Mouse (Mus musculus): Measurements from ENCODE around the gene Slc38a7.
"Not testable (repeated sequence)": the region's sequence is repeated elsewhere in the genome, so short reads cannot be mapped to it uniquely, and the experiment has no call there.

The Slc38a7 gene

DNA sequence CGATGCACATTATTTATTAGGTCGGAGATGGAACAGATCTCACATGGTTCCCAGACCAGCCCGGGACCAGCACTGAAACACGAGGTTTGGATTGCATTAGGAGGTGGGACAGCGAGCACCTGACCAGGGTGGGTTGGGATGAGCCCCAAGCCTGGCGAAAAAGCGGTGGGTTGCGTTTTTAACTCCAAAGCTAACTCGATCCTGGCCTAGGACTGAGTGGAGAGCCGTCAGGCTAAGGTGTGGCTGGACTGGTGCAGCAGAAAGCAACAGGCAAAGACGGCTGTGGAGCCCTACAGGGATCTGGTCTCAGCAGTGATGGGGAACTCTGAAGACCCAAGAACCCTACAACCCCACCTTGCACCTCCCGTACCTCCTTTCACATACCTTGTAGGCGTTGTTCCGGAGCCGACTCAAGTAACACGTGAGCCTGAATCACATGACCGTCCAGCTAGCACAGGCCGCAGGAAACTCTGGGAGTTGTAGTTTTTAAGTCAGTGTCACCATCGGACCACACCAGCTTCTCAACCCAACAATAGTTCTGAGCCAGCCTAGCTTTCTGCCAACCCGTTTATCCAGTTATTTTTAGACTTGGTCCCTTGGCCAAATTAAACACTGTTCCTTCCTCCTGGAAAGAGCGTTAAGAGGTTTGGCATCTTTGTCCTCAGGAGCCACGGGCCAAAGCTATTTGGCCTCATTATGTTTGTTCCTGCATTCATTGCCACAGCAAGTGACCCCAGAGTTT lies at the start of gene Slc38a7:
Gene Slc38a7 (minus strand): TSS at position 438 of the 742 bp plus-strand sequence.
- in situ Hi-C loops (cut with MboI, MseI) = no loop called here

DNA sequence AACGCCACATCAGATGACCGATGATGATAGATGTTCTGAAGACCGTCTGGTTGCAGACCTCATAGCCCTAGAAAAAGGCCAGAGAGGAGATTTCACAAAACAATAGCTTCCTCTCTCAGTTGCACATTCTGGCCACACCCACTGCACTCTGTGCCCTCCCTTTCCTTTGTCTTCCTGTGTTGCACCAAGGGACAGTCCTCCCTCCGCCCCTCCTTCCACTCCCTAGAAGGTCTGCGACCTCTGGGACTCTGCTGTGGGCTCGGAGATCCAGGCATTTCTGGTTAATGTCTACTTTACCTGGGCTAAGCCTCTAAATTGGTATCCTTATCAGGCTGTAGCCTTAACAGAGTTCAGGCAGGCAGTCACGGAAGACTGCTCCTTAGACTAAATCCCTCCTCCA lies 48.5 kb upstream of the Slc38a7 start:
- in situ Hi-C loops (cut with MboI, MseI) = no loop called here

DNA sequence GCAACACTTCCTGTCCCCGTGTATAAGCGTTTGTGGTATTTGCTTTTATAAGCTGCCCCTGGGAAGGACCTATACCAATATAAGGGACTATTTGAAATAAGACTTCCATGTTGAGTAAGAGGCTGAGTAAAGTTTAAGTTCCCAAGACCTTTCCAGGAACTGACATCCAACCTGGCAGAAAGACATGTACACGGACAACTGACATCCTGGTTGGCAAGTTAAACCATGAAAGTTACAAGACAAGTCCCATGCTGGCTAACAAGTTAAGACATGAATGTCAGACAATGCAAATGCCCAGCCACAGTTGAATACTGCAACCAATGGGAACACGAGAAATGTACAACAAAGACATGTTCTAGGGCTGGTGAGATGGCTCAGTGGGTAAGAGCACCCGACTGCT lies 40.4 kb upstream of the Slc38a7 start:
- in situ Hi-C loops (cut with MboI, MseI) = no loop called here

DNA sequence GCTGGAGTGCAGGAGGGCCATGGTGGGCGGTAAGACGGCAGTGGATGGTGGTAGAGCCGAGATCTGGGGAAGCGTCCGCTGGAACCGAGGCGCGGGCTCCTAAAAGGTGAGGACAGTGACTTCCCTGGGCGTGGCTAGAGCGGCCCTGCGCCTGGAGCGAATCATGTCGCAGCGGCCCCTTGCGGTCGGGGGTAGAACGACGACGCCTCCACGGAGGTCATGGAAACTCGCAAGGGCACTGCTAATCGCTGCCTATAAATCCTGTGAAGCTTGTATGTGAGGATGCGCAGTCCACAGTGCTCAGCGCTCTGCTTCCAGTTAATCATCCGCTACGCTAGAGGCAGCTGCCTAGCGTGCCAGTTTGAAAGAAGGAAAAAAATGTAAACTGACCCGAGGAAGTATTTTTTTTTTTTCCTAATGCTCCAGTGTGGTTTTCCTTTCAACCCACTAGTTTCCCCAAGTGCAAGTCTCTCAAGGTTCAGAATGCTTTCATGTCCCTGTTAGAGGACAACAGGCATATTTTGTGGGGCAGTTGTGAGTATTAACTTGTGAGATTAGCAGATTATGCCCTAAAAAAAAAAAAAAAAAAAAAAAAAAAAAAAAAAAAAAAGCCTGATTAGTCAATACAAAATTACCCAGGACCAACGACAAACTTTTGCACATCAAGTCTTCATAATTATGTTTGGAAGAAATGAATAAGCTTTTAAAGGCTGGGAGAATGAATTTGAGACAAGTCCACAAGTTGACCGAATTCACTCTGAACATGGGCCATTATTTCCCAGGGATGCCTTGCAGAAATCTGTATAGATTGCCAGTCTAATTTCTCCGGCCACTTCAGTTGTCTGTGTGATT lies 35.2 kb upstream of the Slc38a7 start, which contains the start of gene Got2:
Gene Got2 (minus strand): TSS at position 263 of the 852 bp plus-strand sequence.
- in situ Hi-C loops (cut with MboI, MseI) = loop anchor here (10.0 kb wide), 1 partner anchor 1904 kb away; no protein-coding TSS in a partner anchor

DNA sequence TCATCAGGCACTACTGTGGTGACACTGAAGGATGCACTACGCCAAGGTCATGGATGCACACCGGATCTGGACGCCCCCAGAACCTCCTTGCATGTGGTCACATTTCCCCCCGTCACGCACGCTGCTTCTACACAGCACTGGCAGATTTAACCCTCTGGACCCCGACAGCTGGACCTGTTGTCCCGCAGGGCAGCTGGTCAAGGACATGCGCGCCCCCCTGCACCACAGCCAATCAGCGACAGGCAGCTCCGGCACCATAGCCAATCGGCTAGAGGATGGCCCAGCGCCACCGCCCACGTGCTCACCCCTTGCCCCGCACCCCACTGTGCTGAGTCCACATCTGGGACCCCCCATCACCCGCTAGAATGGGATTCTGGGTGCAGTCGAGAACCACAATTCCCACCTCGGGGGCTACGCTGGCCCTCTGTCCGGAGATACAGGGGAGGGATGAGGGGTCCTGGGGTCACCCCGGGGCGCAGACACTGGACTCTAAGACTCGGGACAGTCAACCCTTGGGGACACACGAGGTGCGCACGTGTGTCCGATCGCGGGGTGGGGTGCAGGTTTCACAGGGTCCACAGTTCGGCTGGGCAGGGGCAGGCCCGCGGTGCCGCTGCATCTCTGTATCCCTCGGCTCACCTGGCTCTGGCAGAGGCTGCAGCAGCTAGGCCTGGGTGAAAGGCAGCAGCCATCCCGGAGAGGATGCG lies 34.4 kb upstream of the Slc38a7 start:
- in situ Hi-C loops (cut with MboI, MseI) = loop anchor here (10.0 kb wide), 1 partner anchor 1903 kb away; no protein-coding TSS in a partner anchor

DNA sequence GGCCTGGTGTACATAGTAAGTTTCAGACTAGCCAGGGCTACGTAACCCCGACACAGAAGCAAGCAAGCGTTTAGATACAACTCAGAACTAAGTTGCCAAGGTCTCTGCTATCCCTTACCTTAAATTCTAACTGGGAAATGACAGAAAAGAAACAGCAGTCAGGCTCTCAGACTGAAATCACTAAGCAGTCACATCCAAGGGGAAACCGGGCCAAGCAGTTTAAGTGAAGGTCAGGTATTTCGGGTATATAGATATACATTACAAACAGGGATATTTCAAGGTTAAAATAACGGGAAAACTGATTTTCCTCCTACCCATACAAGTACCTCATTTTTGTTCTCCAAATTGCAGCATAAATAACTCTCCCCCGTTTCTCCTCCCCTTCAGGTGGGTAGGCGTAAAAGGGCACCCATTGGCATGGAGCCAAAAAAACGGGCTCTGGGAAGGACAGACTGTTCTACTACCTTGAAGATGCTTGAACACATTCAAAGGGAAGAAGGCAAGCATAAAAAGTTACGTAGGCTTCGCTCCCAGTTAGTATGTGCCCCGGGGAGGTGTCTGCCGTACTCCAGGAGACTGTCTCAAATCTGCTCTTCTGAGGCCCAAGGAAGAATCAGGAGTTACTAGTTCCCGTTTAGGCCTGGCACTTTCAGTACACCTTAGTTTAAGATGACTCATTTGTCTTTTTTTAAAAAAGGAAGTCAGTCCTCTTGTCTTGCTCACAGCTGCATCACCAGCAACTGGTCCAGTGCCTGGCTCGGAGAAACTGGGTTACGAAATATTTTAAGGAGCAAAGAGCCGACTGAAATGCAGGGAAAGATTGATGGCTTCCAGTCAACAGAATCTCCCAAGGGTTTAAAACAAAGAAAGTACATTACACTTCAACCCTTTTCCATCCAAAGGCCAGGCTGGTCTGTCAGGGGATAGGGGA lies 33.6 kb upstream of the Slc38a7 start:
- in situ Hi-C loops (cut with MboI, MseI) = loop anchor here (10.0 kb wide), 1 partner anchor 1902 kb away; no protein-coding TSS in a partner anchor

DNA sequence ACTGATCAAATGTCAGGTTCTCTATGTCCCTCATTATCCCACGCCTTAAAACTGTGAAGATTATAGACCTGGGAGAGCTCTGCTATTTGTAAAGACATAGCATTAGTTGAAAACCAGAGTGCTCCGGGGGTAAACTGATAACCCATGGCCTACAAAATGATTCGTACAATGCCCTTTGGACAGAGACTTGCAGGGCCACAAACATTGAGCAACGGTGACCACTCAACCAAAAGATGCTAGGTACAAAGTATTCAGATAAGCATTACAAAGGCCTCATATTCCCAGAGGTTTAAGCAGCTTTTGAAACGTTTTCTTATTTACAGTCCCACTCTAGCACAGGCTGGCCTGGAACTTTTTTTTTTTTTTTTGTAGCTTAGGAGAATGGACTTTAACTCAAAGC lies 32.6 kb upstream of the Slc38a7 start:
- in situ Hi-C loops (cut with MboI, MseI) = loop anchor here (10.0 kb wide), 1 partner anchor 1901 kb away; no protein-coding TSS in a partner anchor

DNA sequence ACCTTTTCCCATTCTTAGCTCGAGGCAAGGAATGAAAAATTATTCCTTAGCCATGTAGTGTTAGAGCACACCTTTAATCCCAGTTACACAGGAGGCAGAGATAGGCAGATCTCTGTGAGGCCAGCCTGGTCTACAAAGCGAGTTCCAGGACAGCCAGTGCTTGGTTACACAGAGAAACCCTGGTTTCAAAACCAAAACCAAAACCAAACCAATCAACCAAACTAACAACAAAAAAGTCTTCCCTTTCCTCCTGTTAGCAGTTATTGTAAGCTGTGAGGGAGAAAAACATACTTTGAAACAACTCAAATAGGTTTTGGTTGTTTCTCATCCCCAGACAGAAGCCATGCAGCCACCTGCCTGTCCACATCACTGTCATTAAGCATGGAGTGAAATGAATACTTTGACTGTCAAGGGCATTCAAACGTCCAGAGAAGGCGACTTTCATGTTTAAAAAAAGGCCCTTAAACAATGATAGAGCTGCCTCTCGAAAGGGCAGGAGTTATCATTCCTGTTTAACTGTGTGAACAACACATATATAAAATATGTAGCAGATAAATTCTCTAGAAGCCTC lies 32.0 kb upstream of the Slc38a7 start:
- in situ Hi-C loops (cut with MboI, MseI) = loop anchor here (10.0 kb wide), 1 partner anchor 1901 kb away; no protein-coding TSS in a partner anchor

DNA sequence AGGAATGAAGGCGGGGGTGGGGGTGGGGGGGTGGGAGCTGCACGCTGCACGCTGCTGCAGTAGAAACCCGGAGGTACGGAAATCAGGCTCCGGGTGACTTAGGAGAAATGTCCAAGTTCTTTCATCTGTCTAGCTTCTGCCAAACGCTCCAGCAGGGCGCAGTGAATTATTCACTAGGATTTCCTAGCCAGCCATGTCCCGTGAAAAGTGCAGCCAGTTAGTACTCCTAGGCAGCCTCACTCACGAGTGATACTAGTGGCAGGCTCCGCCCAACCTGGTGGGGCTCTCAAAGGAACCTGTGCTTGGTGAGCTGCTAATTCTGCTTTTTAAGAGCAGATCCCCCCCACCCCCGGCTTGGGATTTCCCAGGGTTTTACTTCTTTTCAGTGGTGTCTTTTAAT lies 31.2 kb upstream of the Slc38a7 start:
- in situ Hi-C loops (cut with MboI, MseI) = loop anchor here (10.0 kb wide), 1 partner anchor 1900 kb away; no protein-coding TSS in a partner anchor

DNA sequence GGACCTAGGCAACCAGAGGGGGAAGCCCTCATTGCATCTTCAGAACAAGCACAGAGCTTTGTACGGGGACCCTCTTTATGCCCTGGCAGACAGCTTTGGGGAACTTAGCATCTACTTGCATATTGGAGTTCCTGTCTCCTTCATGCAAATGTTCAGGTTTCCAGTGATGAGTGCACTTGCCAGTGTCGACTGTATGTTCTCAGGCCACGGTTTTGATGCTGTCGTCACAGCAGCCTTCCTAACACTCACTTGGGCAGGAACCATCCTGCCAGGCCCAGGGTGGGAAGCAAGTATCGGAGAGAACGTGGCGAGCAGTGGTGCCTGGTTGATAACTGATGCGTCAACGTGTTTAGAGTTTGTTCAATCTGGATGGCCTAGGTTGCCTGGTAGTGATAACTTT lies 28.9 kb upstream of the Slc38a7 start:
- in situ Hi-C loops (cut with MboI, MseI) = loop anchor here (10.0 kb wide), 1 partner anchor 1897 kb away; no protein-coding TSS in a partner anchor

DNA sequence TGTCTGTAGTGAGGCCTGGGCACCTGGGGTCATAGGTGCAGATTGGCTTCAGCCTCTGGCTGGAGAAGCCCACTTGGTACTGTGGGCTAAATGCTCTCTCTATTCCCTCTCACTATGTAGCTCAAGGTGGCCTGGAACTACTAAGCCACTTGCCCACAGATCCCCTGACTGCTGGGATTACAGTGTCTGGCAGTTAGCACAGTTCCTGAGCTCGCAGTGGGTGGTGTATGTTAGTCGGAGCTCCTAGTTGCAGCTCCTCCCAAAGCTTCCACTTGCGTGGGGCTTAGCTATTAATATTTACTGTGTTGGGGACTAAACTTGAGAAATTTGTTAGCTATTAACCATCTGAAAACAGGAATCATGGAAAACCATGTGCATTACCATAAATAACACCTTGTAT lies 28.2 kb upstream of the Slc38a7 start:
- in situ Hi-C loops (cut with MboI, MseI) = loop anchor here (10.0 kb wide), 1 partner anchor 1897 kb away; no protein-coding TSS in a partner anchor

DNA sequence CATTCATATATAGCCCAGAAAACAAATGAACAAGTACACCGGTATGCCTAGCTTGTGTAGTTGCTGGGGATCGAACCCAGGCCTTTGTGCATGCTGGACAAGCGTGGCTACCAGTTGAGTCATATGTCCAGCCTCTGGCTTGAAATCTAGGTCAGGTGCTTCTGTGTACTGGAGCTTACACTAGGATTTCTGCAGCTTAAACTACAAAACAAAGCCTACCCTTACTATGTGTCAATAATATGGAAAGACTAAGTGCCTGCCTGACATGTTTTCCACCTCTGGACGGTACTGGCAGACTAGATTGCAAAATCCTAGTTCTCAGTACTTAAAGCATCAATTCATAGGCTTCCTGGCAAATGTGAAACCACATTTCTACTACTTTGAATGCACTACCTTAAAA lies 26.5 kb upstream of the Slc38a7 start:
- in situ Hi-C loops (cut with MboI, MseI) = loop anchor here (10.0 kb wide), 1 partner anchor 1895 kb away; no protein-coding TSS in a partner anchor

DNA sequence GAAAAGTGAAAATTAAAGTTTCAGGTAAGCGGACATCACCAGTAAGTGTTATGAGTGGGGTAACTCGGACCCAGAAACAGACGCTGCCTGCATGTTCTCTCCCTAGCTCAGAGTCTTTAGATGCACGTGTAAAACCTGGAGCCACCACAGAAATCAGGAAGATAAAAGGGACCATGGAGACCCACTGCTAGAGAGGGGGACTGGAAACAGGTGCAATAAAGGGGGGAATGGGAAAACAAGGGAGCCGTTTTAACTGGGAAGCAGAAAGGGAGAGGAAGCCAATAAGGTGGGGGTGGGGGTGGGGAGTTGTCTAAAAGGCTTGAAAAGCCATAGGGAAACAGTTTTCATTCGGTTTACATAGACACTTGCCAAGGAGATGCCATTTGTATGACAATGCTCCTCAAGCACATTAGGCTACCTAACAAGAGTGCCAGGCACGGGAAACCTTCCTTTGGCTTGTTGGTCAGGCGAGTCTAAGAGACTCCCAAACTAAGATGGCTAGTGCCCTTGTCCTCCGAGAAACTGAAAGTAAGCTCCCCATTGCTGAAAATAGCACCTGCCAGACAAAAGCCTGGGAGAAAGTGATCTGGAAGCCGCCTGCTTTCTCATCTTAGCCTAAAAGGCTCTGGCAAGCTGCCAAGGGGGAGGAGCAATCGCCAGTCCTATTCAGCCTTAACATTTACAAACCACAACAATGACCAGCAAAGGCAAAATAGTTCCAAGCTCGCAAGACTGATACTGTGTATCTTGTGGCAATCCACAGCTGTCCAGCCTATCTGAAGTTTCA lies 25.0 kb upstream of the Slc38a7 start:
- in situ Hi-C loops (cut with MboI, MseI) = no loop called here

DNA sequence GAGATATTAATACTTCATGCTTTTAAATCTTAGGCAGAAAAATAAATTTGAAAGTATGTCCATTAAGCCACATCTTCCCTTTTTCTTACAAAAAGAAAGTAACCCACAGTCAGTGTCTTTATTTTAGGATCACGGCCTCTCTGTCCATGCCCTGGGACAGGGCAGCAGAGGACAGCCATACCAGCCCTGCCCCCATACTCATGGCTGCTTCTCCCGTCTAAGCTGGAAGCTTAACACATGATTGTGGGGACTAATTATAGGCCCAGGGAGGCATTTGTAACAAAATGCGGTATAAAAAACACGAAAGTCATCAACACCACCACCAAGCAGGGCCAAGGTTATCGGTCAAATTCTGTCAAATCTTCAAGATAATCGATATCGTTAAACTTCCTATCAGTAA lies 21.9 kb upstream of the Slc38a7 start:
- in situ Hi-C loops (cut with MboI, MseI) = no loop called here

DNA sequence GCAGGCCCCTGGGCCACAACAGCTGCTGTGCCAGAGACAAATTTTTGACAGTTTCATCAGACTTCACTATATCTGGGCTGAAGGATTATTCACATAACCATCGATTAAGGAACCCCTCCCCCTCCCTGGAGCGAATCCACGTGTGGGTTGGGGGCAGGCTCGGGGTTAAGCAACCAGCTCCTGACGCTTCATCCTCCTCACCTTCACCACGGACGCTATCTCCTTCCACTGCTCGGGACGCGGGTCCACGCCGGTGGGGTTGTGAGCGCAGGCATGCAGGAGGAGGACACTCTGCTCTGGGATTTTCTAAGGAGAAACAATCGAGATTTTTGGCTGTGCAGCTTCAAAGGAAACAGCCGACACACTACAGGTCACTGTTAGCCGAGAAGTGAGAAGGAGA lies 18.4 kb upstream of the Slc38a7 start:
- in situ Hi-C loops (cut with MboI, MseI) = no loop called here

DNA sequence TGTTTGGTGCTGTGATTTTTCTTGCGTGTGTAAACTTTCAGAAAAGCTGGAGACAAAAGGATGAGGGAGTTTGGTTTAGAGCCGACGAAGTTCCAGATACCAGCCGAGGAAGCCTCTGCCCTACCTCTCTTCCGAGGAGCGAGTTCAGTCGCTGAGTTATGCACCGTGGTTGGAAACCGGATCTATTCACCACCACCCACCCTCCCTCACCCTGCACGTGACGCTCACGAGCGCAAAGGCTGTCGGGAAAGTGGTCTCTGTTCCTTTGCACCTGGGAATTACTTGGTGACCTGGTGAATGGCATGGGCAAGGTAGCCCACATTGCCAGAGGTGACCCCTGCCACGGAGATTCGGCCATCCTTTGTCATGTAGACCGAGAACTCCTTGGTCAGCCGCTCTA lies 11.5 kb upstream of the Slc38a7 start:
- in situ Hi-C loops (cut with MboI, MseI) = not testable (repeated sequence)

DNA sequence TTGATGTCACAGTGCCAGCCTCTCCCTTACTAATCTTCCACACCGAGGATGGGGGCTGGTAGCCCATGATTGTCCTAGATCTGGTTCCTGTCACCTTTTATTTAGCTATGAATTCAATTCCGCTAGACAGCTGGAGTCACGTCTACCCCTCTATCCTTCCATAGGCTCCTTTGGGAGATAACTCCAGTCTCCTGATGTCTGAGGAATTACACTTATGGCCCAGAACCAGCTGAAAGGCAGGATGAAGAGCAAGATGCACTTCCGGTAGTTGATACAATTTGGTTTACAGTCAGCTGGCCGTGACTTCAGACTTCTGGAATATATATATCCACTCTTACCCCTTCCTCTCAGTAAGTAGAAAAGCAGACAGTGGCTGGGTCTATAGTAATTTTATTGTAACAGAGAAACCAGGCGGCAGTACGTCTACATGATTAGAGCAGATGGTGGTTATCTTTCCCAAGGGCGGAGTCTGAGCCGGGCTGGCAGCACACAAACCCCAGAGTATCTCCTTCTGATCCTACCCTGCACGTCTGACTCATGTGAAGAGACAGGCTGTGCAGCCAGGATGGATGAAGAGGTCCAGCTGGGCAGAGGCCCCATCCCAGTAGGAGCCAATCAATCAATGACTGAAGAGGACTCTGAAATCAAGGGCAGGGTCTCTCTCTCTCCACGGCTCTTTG lies 10.6 kb upstream of the Slc38a7 start:
- in situ Hi-C loops (cut with MboI, MseI) = not testable (repeated sequence)

DNA sequence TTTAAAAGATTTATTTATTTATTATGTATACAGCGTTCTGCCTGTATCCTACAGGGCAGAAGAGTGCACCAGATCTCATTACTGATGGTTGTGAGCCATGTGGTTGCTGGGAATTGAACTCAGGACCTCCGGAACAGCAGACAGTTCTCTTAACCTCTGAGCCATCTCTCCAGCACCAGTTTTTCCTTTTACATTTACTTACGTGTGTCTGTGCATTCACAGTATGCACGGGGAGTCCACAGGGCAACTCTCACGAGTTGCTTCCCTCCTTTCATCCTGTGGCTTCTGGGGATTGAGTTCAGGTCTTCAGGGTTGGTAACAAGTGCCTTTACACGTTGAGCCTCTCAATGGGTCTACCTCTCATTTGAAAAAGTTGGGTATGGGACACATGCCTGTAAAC lies 835 bp upstream of the Slc38a7 start:
- in situ Hi-C loops (cut with MboI, MseI) = no loop called here

DNA sequence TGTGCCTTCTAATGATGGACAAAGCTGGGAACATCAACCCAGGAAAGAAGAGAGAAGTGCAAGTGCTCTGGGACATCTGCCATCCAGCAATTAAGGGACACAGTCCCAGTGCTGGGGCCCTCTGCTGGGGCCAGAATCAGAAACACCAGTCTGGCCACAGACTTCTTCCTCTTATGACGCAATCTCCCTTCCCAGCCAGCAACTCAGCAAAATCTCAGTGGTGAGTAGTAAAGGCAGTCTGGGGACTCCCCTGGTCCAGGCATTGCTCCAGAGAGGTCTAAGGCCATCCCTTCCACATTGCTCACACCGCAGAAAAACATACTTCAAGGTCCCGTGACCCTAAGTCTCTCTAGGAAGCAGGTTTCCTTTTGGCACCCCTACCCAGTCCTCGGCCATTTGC lies 1.0 kb downstream of the Slc38a7 start:
- in situ Hi-C loops (cut with MboI, MseI) = no loop called here
